ENCODE assay signal across 26 mouse cellular contexts in genomic region chr1:171342262-171343207, GRCm38 (mm10). TPM values are rescaled to one million over a fixed set of nuclear protein-coding genes. Genes with fewer than 3 reads are reported as not detected.
DNase-seq lines count a peak whose midpoint lies in the region; ATAC-seq and TF ChIP-seq lines count a peak whose summit lies in the region.
"Had no signal": no experiment of that assay in that cellular context is flagged by ENCODE, and none has a peak within 500 bp of the region (broad histone marks: within the 10 kb centered on the region; RNA-seq: fewer than 3 reads in every experiment).

No protein-coding gene starts in this region.

- H3K4me1 ChIP-seq in lung, postnatal 0 days (ENCODE audit: insufficient read depth, low read depth, low read length): peaks cover 17% of the 10 kb centered on the region; the same call in 1 of the 2 replicates
- peaks cover 17% of the 10 kb centered on the region; the same call in 1 of the 2 replicates for H3K4me1 ChIP-seq in kidney, adult 2 months (ENCODE audit: control insufficient read depth, insufficient read depth, low read length)
- peaks cover 22% of the 10 kb centered on the region for H3K4me1 ChIP-seq in kidney, embryonic 15.5 days
- H3K4me1 ChIP-seq in heart, adult 2 months (ENCODE audit: control insufficient read depth, insufficient read depth, low read length): peaks cover 2% of the 10 kb centered on the region

- H3K4me2 ChIP-seq in lung, postnatal 0 days (replicated peaks; ENCODE audit: low read depth, low read length): no peak overlapping the region
- no peak overlapping the region for H3K4me2 ChIP-seq in kidney, embryonic 15.5 days
- H3K4me2 ChIP-seq in myocyte (ENCODE audit: low read depth): no peak overlapping the region
- H3K4me2 ChIP-seq: embryonic facial prominence, embryonic 13.5 days; forebrain, embryonic 13.5 days; hindbrain, embryonic 13.5 days; limb, embryonic 13.5 days; liver, embryonic 15.5 days; midbrain, embryonic 15.5 days had no signal

- intact Hi-C loops in heart, adult 2 months (cut with DNase I): no loop called here
- intact Hi-C loops in left cerebral cortex, postnatal 36 days (cut with DNase I): no loop called here

- peaks cover 5% of the 10 kb centered on the region; the same call in 1 of the 2 replicates for H3K9me3 ChIP-seq in lung, postnatal 0 days (ENCODE audit: low read length)
- 0 out of 2 replicates have a peak, but pooled peaks cover 7% of the 10 kb centered on the region for H3K9me3 ChIP-seq in kidney, embryonic 15.5 days (replicated peaks)
- H3K9me3 ChIP-seq: liver, embryonic 15.5 days had no signal

- H3ac ChIP-seq in myocyte (ENCODE audit: control insufficient read depth, insufficient read length): no peak overlapping the region

- H3K4me3 ChIP-seq in lung, postnatal 0 days (ENCODE audit: low read depth, low read length): no peak overlapping the region
- peak overlapping the region; percentile 30; the same call in 1 of the 2 replicates for H3K4me3 ChIP-seq in kidney, adult 2 months (ENCODE audit: insufficient read depth, low read depth, low read length)
- H3K4me3 ChIP-seq in kidney, embryonic 15.5 days (replicated peaks): no peak overlapping the region
- H3K4me3 ChIP-seq in myocyte: no peak overlapping the region
- H3K4me3 ChIP-seq in heart, adult 2 months: no peak overlapping the region
- H3K4me3 ChIP-seq: embryonic facial prominence, embryonic 13.5 days; erythroblast, embryonic 14.5 days; forebrain, embryonic 13.5 days; hindbrain, embryonic 13.5 days; layer of hippocampus, adult 2 months; limb, embryonic 13.5 days; liver, embryonic 15.5 days; midbrain, embryonic 15.5 days had no signal

- H3K27ac ChIP-seq in lung, postnatal 0 days (ENCODE audit: low read length): no peak overlapping the region
- peak overlapping the region; percentile 95 for H3K27ac ChIP-seq in kidney, adult 2 months (ENCODE audit: insufficient read depth, low read depth, low read length)
- peak overlapping the region; percentile 46; the same call in 1 of the 2 replicates for H3K27ac ChIP-seq in kidney, embryonic 15.5 days
- no peak overlapping the region for H3K27ac ChIP-seq in heart, adult 2 months
- H3K27ac ChIP-seq: embryonic facial prominence, embryonic 13.5 days; forebrain, embryonic 13.5 days; hindbrain, embryonic 13.5 days; layer of hippocampus, adult 2 months; limb, embryonic 13.5 days; midbrain, embryonic 15.5 days had no signal

- TF ChIP-seq POLR2A in kidney, adult 2 months (IDR thresholded peaks at IDR 0.05; ENCODE audit: low read depth, low read length): no peak
- peak; percentile 31 for TF ChIP-seq POLR2A in myocyte (IDR thresholded peaks at IDR 0.05; ENCODE audit: insufficient read length, low read depth)
- TF ChIP-seq POLR2A in heart, adult 2 months (IDR thresholded peaks at IDR 0.05; ENCODE audit: insufficient read depth, low read depth, low read length): no peak

- TF ChIP-seq CTCF in lung, postnatal 0 days (IDR thresholded peaks at IDR 0.05): no peak
- TF ChIP-seq CTCF in kidney, adult 2 months (conservative IDR thresholded peaks at IDR 0.05; ENCODE audit: insufficient read depth, insufficient read length, low read depth, low read length): no peak
- TF ChIP-seq CTCF in heart, adult 2 months (IDR thresholded peaks at IDR 0.05): no peak

- H3K79me2 ChIP-seq in myocyte (ENCODE audit: control insufficient read depth, insufficient read depth): peaks cover 29% of the 10 kb centered on the region
- H3K79me2 ChIP-seq in heart, adult 2 months (replicated peaks; ENCODE audit: control insufficient read depth, insufficient read depth, low read length): peaks cover 4% of the 10 kb centered on the region; the same call in 1 of the 2 replicates

- H3K9ac ChIP-seq in lung, postnatal 0 days (replicated peaks; ENCODE audit: low read depth): no peak overlapping the region
- no peak overlapping the region for H3K9ac ChIP-seq in kidney, embryonic 15.5 days
- H3K9ac ChIP-seq in heart, adult 2 months (ENCODE audit: low read depth, low read length): no peak overlapping the region
- H3K9ac ChIP-seq: embryonic facial prominence, embryonic 13.5 days; forebrain, embryonic 13.5 days; hindbrain, embryonic 13.5 days; limb, embryonic 13.5 days; liver, embryonic 15.5 days; midbrain, embryonic 15.5 days had no signal

- ATAC-seq in lung, postnatal 0 days: peak; percentile 20
- ATAC-seq in kidney, embryonic 15.5 days (replicated peaks; ENCODE audit: low FRiP score): no peak
- ATAC-seq: activated CD4-positive, CD25-positive, alpha-beta regulatory T cell, adult 4 months; forebrain, embryonic 13.5 days; midbrain, embryonic 15.5 days had no signal

- H3K27me3 ChIP-seq in lung, postnatal 0 days (replicated peaks; ENCODE audit: insufficient read depth, low read length): no peaks in the 10 kb centered on the region
- H3K27me3 ChIP-seq in kidney, adult 2 months (replicated peaks; ENCODE audit: control insufficient read depth, insufficient read depth, low read length): no peaks in the 10 kb centered on the region
- no peaks in the 10 kb centered on the region for H3K27me3 ChIP-seq in kidney, embryonic 15.5 days
- H3K27me3 ChIP-seq in myocyte (ENCODE audit: control insufficient read depth, insufficient read depth, insufficient read length): no peaks in the 10 kb centered on the region
- H3K27me3 ChIP-seq in heart, adult 2 months (ENCODE audit: control insufficient read depth, insufficient read depth, low read length): no peaks in the 10 kb centered on the region
- H3K27me3 ChIP-seq: embryonic facial prominence, embryonic 13.5 days; forebrain, embryonic 13.5 days; hindbrain, embryonic 13.5 days; limb, embryonic 13.5 days; liver, embryonic 15.5 days; midbrain, embryonic 15.5 days had no signal

- TF ChIP-seq EP300 in lung, postnatal 0 days (IDR thresholded peaks at IDR 0.05): no peak
- no peak for TF ChIP-seq EP300 in heart, adult 2 months (IDR thresholded peaks at IDR 0.05; ENCODE audit: insufficient read depth, low read depth, low read length)

- peak; percentile 72 for DNase-seq in lung, postnatal 0 days (ENCODE audit: low spot score)
- DNase-seq in lung, adult 18-20 months: no peak
- peak; percentile 80 for DNase-seq in kidney, adult 2 months
- DNase-seq in heart, adult 2 months: no peak
- no peak for DNase-seq in left cerebral cortex, postnatal 36 days (ENCODE audit: low spot score in 2 of 2)
- DNase-seq in adrenal gland, postnatal 36 days: no peak
- DNase-seq: adrenal gland, adult 8-10 months; cerebellum, adult 18-20 months; cerebellum, postnatal 25 days; embryo, embryonic 11 days; gastrocnemius, postnatal 36 days; heart, postnatal 36 days; layer of hippocampus, postnatal 36 days; lung, postnatal 4 days had no signal

- peaks cover 37% of the 10 kb centered on the region for H3K36me3 ChIP-seq in lung, postnatal 0 days (ENCODE audit: insufficient read depth, low read length)
- peaks cover 4% of the 10 kb centered on the region; the same call in 1 of the 2 replicates for H3K36me3 ChIP-seq in kidney, adult 2 months (ENCODE audit: control insufficient read depth, insufficient read depth, low read length)
- peaks cover 61% of the 10 kb centered on the region for H3K36me3 ChIP-seq in kidney, embryonic 15.5 days
- peaks cover 32% of the 10 kb centered on the region for H3K36me3 ChIP-seq in myocyte (ENCODE audit: control insufficient read depth, insufficient read depth)
- no peaks in the 10 kb centered on the region for H3K36me3 ChIP-seq in heart, adult 2 months (ENCODE audit: control insufficient read depth, insufficient read depth, low read length)

- 79% methylated on average over 16 of the region's 16 CpGs for WGBS in lung, postnatal 0 days
- WGBS in kidney, adult 2 months: 58% methylated on average over 16 of the region's 16 CpGs
- WGBS in kidney, embryonic 15.5 days: 89% methylated on average over 16 of the region's 16 CpGs
- WGBS in heart, adult 2 months: 93% methylated on average over 16 of the region's 16 CpGs

RNA-seq across cellular contexts. Expression of gene Nit1, which starts 2.9 kb away (rescaled TPM):
- polyA plus RNA-seq in lung, postnatal 0 days (2015; fragmentation: Nextera tagmentation; extraction: Ambion mirVana): 39.9 and 45.5 TPM in 2 replicates
- 207 and 209 TPM in 2 replicates for polyA plus RNA-seq in kidney, adult 2 months (2012; rRNA removed)
- polyA plus RNA-seq in kidney, embryonic 15.5 days (2015; fragmentation: Nextera tagmentation; extraction: Ambion mirVana): 47.8 and 50.5 TPM in 2 replicates
- polyA plus RNA-seq in myocyte (2012; fragmentation: generic; extraction: Trizol): 31.8 TPM
- 10 to 100 TPM; 25.9 to 32.7 TPM for total RNA-seq in heart, adult 2 months (2021)
- polyA plus RNA-seq in heart, adult 2 months (2012; rRNA removed): 40.1 and 41.3 TPM in 2 replicates
- total RNA-seq in left cerebral cortex, postnatal 36 days (2021): 10 to 100 TPM; 39.6 to 48.0 TPM
- total RNA-seq in adrenal gland, postnatal 36 days (2021): 10 to 100 TPM; 79.5 to 79.9 TPM

RNA-seq across cellular contexts. Expression of gene Pfdn2, which starts 2.9 kb away (rescaled TPM):
- polyA plus RNA-seq in lung, postnatal 0 days (2015; fragmentation: Nextera tagmentation; extraction: Ambion mirVana): 64.1 and 72.7 TPM in 2 replicates
- polyA plus RNA-seq in kidney, adult 2 months (2012; rRNA removed): 17.1 and 37.0 TPM in 2 replicates
- 122 and 130 TPM in 2 replicates for polyA plus RNA-seq in kidney, embryonic 15.5 days (2015; fragmentation: Nextera tagmentation; extraction: Ambion mirVana)
- polyA plus RNA-seq in myocyte (2012; fragmentation: generic; extraction: Trizol): 111 TPM
- total RNA-seq in heart, adult 2 months (2021): 10 to 100 TPM; 68.3 to 97.4 TPM
- 25.4 and 29.8 TPM in 2 replicates for polyA plus RNA-seq in heart, adult 2 months (2012; rRNA removed)
- total RNA-seq in left cerebral cortex, postnatal 36 days (2021): 100 to 1,000 TPM; 161 to 185 TPM
- 100 to 1,000 TPM; 133 to 155 TPM for total RNA-seq in adrenal gland, postnatal 36 days (2021)

RNA-seq across cellular contexts. Expression of gene Dedd, which starts 13.6 kb away (rescaled TPM):
- polyA plus RNA-seq in lung, postnatal 0 days (2015; fragmentation: Nextera tagmentation; extraction: Ambion mirVana): 43.0 and 44.4 TPM in 2 replicates
- 46.7 and 48.6 TPM in 2 replicates for polyA plus RNA-seq in kidney, adult 2 months (2012; rRNA removed)
- 53.1 and 55.7 TPM in 2 replicates for polyA plus RNA-seq in kidney, embryonic 15.5 days (2015; fragmentation: Nextera tagmentation; extraction: Ambion mirVana)
- polyA plus RNA-seq in myocyte (2012; fragmentation: generic; extraction: Trizol): 59.9 TPM
- 10 to 100 TPM; 20.8 to 22.9 TPM for total RNA-seq in heart, adult 2 months (2021)
- polyA plus RNA-seq in heart, adult 2 months (2012; rRNA removed): 28.8 and 33.0 TPM in 2 replicates
- 10 to 100 TPM; 36.9 to 41.3 TPM for total RNA-seq in left cerebral cortex, postnatal 36 days (2021)
- total RNA-seq in adrenal gland, postnatal 36 days (2021): 10 to 100 TPM; 29.1 to 36.9 TPM

RNA-seq across cellular contexts. Expression of gene Klhdc9, which starts 18.1 kb away (rescaled TPM):
- 4.0 and 4.5 TPM in 2 replicates for polyA plus RNA-seq in lung, postnatal 0 days (2015; fragmentation: Nextera tagmentation; extraction: Ambion mirVana)
- polyA plus RNA-seq in kidney, adult 2 months (2012; rRNA removed): 6.9 and 7.1 TPM in 2 replicates
- 2.6 TPM in 2 replicates for polyA plus RNA-seq in kidney, embryonic 15.5 days (2015; fragmentation: Nextera tagmentation; extraction: Ambion mirVana)
- polyA plus RNA-seq in myocyte (2012; fragmentation: generic; extraction: Trizol): not detected
- under 1 TPM in 1 of 2 experiments, not detected in 1; 0.16 TPM for total RNA-seq in heart, adult 2 months (2021)
- 0.20 and 0.25 TPM in 2 replicates for polyA plus RNA-seq in heart, adult 2 months (2012; rRNA removed)
- total RNA-seq in left cerebral cortex, postnatal 36 days (2021): 10 to 100 TPM in 1 of 2 experiments, 1 to 10 TPM in 1; 7.9 to 10.9 TPM
- 1 to 10 TPM in 1 of 2 experiments, under 1 TPM in 1; 0.96 to 4.4 TPM for total RNA-seq in adrenal gland, postnatal 36 days (2021)
- total RNA-seq: gastrocnemius, adult 18-20 months; gastrocnemius, postnatal 36 days; heart, postnatal 36 days had no signal

RNA-seq across cellular contexts. Expression of gene Nectin4, which starts 27.4 kb away (rescaled TPM):
- 10.1 and 10.2 TPM in 2 replicates for polyA plus RNA-seq in lung, postnatal 0 days (2015; fragmentation: Nextera tagmentation; extraction: Ambion mirVana)
- polyA plus RNA-seq in kidney, adult 2 months (2012; rRNA removed): 2.3 TPM in 2 replicates
- polyA plus RNA-seq in kidney, embryonic 15.5 days (2015; fragmentation: Nextera tagmentation; extraction: Ambion mirVana): 3.0 and 3.5 TPM in 2 replicates
- 0.08 TPM for polyA plus RNA-seq in myocyte (2012; fragmentation: generic; extraction: Trizol)
- under 1 TPM; 0.13 to 0.23 TPM for total RNA-seq in heart, adult 2 months (2021)
- polyA plus RNA-seq in heart, adult 2 months (2012; rRNA removed): 0.21 and 0.29 TPM in 2 replicates
- total RNA-seq in left cerebral cortex, postnatal 36 days (2021): 1 to 10 TPM; 2.3 to 3.9 TPM
- under 1 TPM; 0.23 TPM for total RNA-seq in adrenal gland, postnatal 36 days (2021)
- total RNA-seq: gastrocnemius, adult 18-20 months had no signal
- polyA plus RNA-seq: erythroblast, embryonic 14.5 days had no signal

Comparison
In these comparisons a context has a peak if more than half of its experiments do, and no peak if none do; other contexts are left out.
1. DNase-seq: peak in lung, postnatal 0 days (single experiment) and kidney, adult 2 months (single experiment); none in lung, adult 18-20 months (0 of 2), heart, adult 2 months (0 of 2), left cerebral cortex, postnatal 36 days (0 of 2) and adrenal gland, postnatal 36 days (0 of 2).
2. H3K27ac ChIP-seq: peak in kidney, adult 2 months (single experiment) and kidney, embryonic 15.5 days (single experiment); none in lung, postnatal 0 days (single experiment) and heart, adult 2 months (single experiment).